Mouse (Mus musculus): ENCODE measurements around the gene Morn4. TPM values are rescaled to one million over a fixed set of nuclear protein-coding genes. Genes with fewer than 3 reads are reported as not detected.

Morn4 gene
- polyA plus RNA-seq, 1 experiment from 2014 or later: 81.4 TPM

- H3K4me2 ChIP-seq (replicated peaks): no peak overlapping the region
- no peak overlapping the region for H3K9ac ChIP-seq
- no peak for ATAC-seq (ENCODE audit: low FRiP score)
- H3K27me3 ChIP-seq: no peaks in the 10 kb centered on the region
- H3K4me1 ChIP-seq: no peaks in the 10 kb centered on the region
- no peaks in the 10 kb centered on the region for H3K9me3 ChIP-seq (replicated peaks)
- no peaks in the 10 kb centered on the region for H3K36me3 ChIP-seq
- H3K4me3 ChIP-seq: no peak overlapping the region
- no peak overlapping the region for H3K27ac ChIP-seq
- WGBS: 89% methylated on average over 6 of the region's 6 CpGs
These were observed 29.3 kb downstream of the Morn4 start for GRCm38 (mm10) chr19:42056719-42057409.

GRCm38 (mm10) chr19:42055881-42056280, 30.3 kb downstream of the Morn4 start:
- Histone ChIP-seq H3K4me3 (no peak overlapping the region), H3K4me1 (no peaks in the 10 kb centered on the region), H3K9me3 (replicated peaks) (no peaks in the 10 kb centered on the region), H3K9ac (no peak overlapping the region), H3K36me3 (no peaks in the 10 kb centered on the region), H3K27ac (no peak overlapping the region), H3K4me2 (replicated peaks) (no peak overlapping the region), H3K27me3 (no peaks in the 10 kb centered on the region)
- no peak for ATAC-seq (ENCODE audit: low FRiP score)
- WGBS: 87% methylated on average over 2 of the region's 2 CpGs

GRCm38 (mm10) chr19:42054255-42054654, 31.9 kb downstream of the Morn4 start:
- Histone ChIP-seq H3K4me2 (replicated peaks) (no peak overlapping the region), H3K4me3 (no peak overlapping the region), H3K27me3 (no peaks in the 10 kb centered on the region), H3K9ac (no peak overlapping the region), H3K27ac (no peak overlapping the region), H3K4me1 (no peaks in the 10 kb centered on the region), H3K36me3 (no peaks in the 10 kb centered on the region), H3K9me3 (replicated peaks) (no peaks in the 10 kb centered on the region)
- WGBS: 82% methylated on average over 6 of the region's 6 CpGs
- no peak for ATAC-seq (ENCODE audit: low FRiP score)

GRCm38 (mm10) chr19:42051948-42052347, 34.2 kb downstream of the Morn4 start, which contains the start of gene 4933411K16Rik:
Gene 4933411K16Rik (plus strand): TSS chr19:42052248.
- Histone ChIP-seq H3K27me3 (no peaks in the 10 kb centered on the region), H3K27ac (no peak within 1 kb of the TSS), H3K4me3 (no peak within 1 kb of the TSS), H3K9ac (no peak within 1 kb of the TSS), H3K4me2 (replicated peaks) (no peak within 1 kb of the TSS), H3K4me1 (no peaks in the 10 kb centered on the region), H3K9me3 (replicated peaks) (no peaks in the 10 kb centered on the region), H3K36me3 (no peaks in the 10 kb centered on the region)
- no peak for ATAC-seq (ENCODE audit: low FRiP score)
- WGBS: 75% methylated on average over 4 of the region's 4 CpGs

GRCm38 (mm10) chr19:42051351-42051750, 34.8 kb downstream of the Morn4 start:
- Histone ChIP-seq H3K4me2 (replicated peaks) (no peak overlapping the region), H3K27ac (no peak overlapping the region), H3K36me3 (no peaks in the 10 kb centered on the region), H3K4me1 (no peaks in the 10 kb centered on the region), H3K4me3 (no peak overlapping the region), H3K9ac (no peak overlapping the region), H3K27me3 (no peaks in the 10 kb centered on the region), H3K9me3 (replicated peaks) (no peaks in the 10 kb centered on the region)
- WGBS: 91% methylated on average over 3 of the region's 3 CpGs
- ATAC-seq (ENCODE audit: low FRiP score): no peak

GRCm38 (mm10) chr19:42050251-42050650, 35.9 kb downstream of the Morn4 start:
- no peak overlapping the region for H3K4me3 ChIP-seq
- H3K4me1 ChIP-seq: no peaks in the 10 kb centered on the region
- H3K4me2 ChIP-seq (replicated peaks): no peak overlapping the region
- no peaks in the 10 kb centered on the region for H3K27me3 ChIP-seq
- H3K9ac ChIP-seq: no peak overlapping the region
- no peaks in the 10 kb centered on the region for H3K36me3 ChIP-seq
- WGBS: 81% methylated on average over 1 of the region's 1 CpGs
- H3K27ac ChIP-seq: no peak overlapping the region
- no peaks in the 10 kb centered on the region for H3K9me3 ChIP-seq (replicated peaks)
- ATAC-seq (ENCODE audit: low FRiP score): no peak

- Histone ChIP-seq H3K9me3 (replicated peaks) (no peaks in the 10 kb centered on the region), H3K4me1 (no peaks in the 10 kb centered on the region), H3K4me2 (replicated peaks) (peak within 1 kb of the TSS; percentile 43), H3K27ac (no peak within 1 kb of the TSS), H3K9ac (no peak within 1 kb of the TSS), H3K27me3 (0 out of 2 replicates have a peak, but pooled peaks cover 3% of the 10 kb centered on the region), H3K4me3 (peak within 1 kb of the TSS; percentile 10; the same call in 1 of the 2 replicates), H3K36me3 (no peaks in the 10 kb centered on the region)
- WGBS: 24% methylated on average over 23 of the region's 23 CpGs
- peak; percentile 63; the same call in 1 of the 2 replicates for ATAC-seq (ENCODE audit: low FRiP score)
These were observed 40.7 kb downstream of the Morn4 start, which contains the start of gene Hoga1 for GRCm38 (mm10) chr19:42045269-42046102. Gene Hoga1 (plus strand): TSS chr19:42045610.

- Histone ChIP-seq H3K36me3 (no peaks in the 10 kb centered on the region), H3K4me2 (replicated peaks) (no peak overlapping the region), H3K4me1 (no peaks in the 10 kb centered on the region), H3K9ac (no peak overlapping the region), H3K4me3 (no peak overlapping the region), H3K27me3 (peaks cover 11% of the 10 kb centered on the region; the same call in 1 of the 2 replicates), H3K27ac (no peak overlapping the region), H3K9me3 (replicated peaks) (no peaks in the 10 kb centered on the region)
- WGBS: 95% methylated on average over 6 of the region's 6 CpGs
- ATAC-seq (ENCODE audit: low FRiP score): no peak
These were observed 42.2 kb downstream of the Morn4 start for GRCm38 (mm10) chr19:42043988-42044387.

- Histone ChIP-seq H3K27me3 (peaks cover 14% of the 10 kb centered on the region; the same call in 1 of the 2 replicates), H3K4me2 (replicated peaks) (no peak overlapping the region), H3K9ac (no peak overlapping the region), H3K9me3 (replicated peaks) (no peaks in the 10 kb centered on the region), H3K4me1 (peaks cover 13% of the 10 kb centered on the region), H3K27ac (no peak overlapping the region), H3K4me3 (no peak overlapping the region), H3K36me3 (peaks cover 6% of the 10 kb centered on the region; the same call in 1 of the 2 replicates)
- 91% methylated on average over 12 of the region's 12 CpGs for WGBS
- no peak for ATAC-seq (ENCODE audit: low FRiP score)
These were observed 47.8 kb downstream of the Morn4 start for GRCm38 (mm10) chr19:42038310-42038709.

GRCm38 (mm10) chr19:42037167-42037702, 48.9 kb downstream of the Morn4 start:
- Histone ChIP-seq H3K4me2 (replicated peaks) (no peak overlapping the region), H3K4me3 (no peak overlapping the region), H3K9ac (no peak overlapping the region), H3K9me3 (replicated peaks) (no peaks in the 10 kb centered on the region), H3K27ac (no peak overlapping the region), H3K4me1 (peaks cover 13% of the 10 kb centered on the region), H3K36me3 (peaks cover 10% of the 10 kb centered on the region; the same call in 1 of the 2 replicates), H3K27me3 (peaks cover 12% of the 10 kb centered on the region; the same call in 1 of the 2 replicates)
- WGBS: 78% methylated on average over 11 of the region's 11 CpGs
- ATAC-seq (ENCODE audit: low FRiP score): no peak

GRCm38 (mm10) chr19:42036357-42036756, 49.8 kb downstream of the Morn4 start:
- Histone ChIP-seq H3K27ac (no peak overlapping the region), H3K4me2 (replicated peaks) (no peak overlapping the region), H3K36me3 (peaks cover 10% of the 10 kb centered on the region; the same call in 1 of the 2 replicates), H3K4me3 (no peak overlapping the region), H3K4me1 (peaks cover 13% of the 10 kb centered on the region), H3K27me3 (peaks cover 12% of the 10 kb centered on the region; the same call in 1 of the 2 replicates), H3K9me3 (replicated peaks) (no peaks in the 10 kb centered on the region), H3K9ac (no peak overlapping the region)
- 90% methylated on average over 3 of the region's 3 CpGs for WGBS
- no peak for ATAC-seq (ENCODE audit: low FRiP score)

Data from hindbrain, embryonic 12.5 days (tissue).